Mouse (Mus musculus) kidney, postnatal 0 days (tissue): ENCODE measurements around the gene Cd163. TPM values are rescaled to one million over a fixed set of nuclear protein-coding genes. Genes with fewer than 3 reads are reported as not detected.

Source experiments
- ATAC-seq: fragments of 200-750 bp; cut with Nextera tagmentation; replicated peaks from 2 replicates; pipeline ENCODE4 v1.8.0; 2017; ENCODE audit warnings: low read depth, moderate number of reproducible peaks, moderate TSS enrichment, moderate library complexity; ENCODE audit not compliant: low FRiP score
- DNase-seq: peaks from one replicate; pipeline ENCODE4 v3.0.0-alpha.2; 2016; ENCODE audit warnings: low spot score
- H3K27ac ChIP-seq: fragments of 300-500 bp; sonication (generic); 2 replicates; pipeline ENCODE4 v1.5.1; 2014; ENCODE audit warnings: mild to moderate bottlenecking
- H3K27me3 ChIP-seq: fragments of 300-500 bp; sonication (generic); 2 replicates; pipeline ENCODE4 v1.6.1; 2014; ENCODE audit warnings: low read length, mixed read lengths; ENCODE audit not compliant: insufficient read depth
- H3K36me3 ChIP-seq: fragments of 300-500 bp; sonication (generic); 2 replicates; pipeline ENCODE4 v1.6.1; 2014; ENCODE audit warnings: low read length, mixed read lengths; ENCODE audit not compliant: insufficient read depth
- H3K4me1 ChIP-seq: fragments of 300-500 bp; sonication (generic); replicated peaks from 2 replicates; pipeline ENCODE4 v1.6.1; 2014; ENCODE audit warnings: antibody characterized with exemption, low read length, mixed read lengths; ENCODE audit not compliant: insufficient read depth
- H3K4me2 ChIP-seq: fragments of 300-500 bp; sonication (generic); 2 replicates; pipeline ENCODE4 v1.6.1; 2014; ENCODE audit warnings: mild to moderate bottlenecking, low read length, moderate library complexity, mixed read lengths
- H3K4me3 ChIP-seq: fragments of 300-500 bp; sonication (generic); replicated peaks from 2 replicates; pipeline ENCODE4 v1.5.1; 2014; ENCODE audit warnings: low read depth, low read length
- H3K9ac ChIP-seq: fragments of 300-500 bp; sonication (generic); 2 replicates; pipeline ENCODE4 v1.6.1; 2014; ENCODE audit warnings: low read depth, low read length
- H3K9me3 ChIP-seq: fragments of 300-500 bp; sonication (generic); replicated peaks from 2 replicates; pipeline ENCODE4 v1.6.1; 2016; ENCODE audit warnings: low read length, inconsistent platforms, mixed read lengths
- CTCF ChIP-seq: IDR thresholded peaks from 2 replicates; pipeline ENCODE4 v1.5.1; 2016; ENCODE audit warnings: antibody characterized with exemption, low read depth, mild to moderate bottlenecking, moderate library complexity
- WGBS: fragments of 180-500 bp; shearing (Covaris S2); extraction: QIAGEN DNeasy Blood & Tissue Kit; methylation state at CpG from one replicate; pipeline ENCODE4 v1.1.7; 2014; 5-methylcytosine and 5-hydroxymethylcytosine counted together
- polyA plus RNA-seq: library from polyadenylated mRNA; unstranded; fragments of >200 nt; fragmentation: Nextera tagmentation; extraction: Ambion mirVana; gene quantifications from 2 replicates; pipeline ENCODE4 v1.2.1, GENCODE M21; 2015

Cd163 gene
- polyA plus RNA-seq, 1 experiment from 2014 or later: 0.75 TPM

DNA sequence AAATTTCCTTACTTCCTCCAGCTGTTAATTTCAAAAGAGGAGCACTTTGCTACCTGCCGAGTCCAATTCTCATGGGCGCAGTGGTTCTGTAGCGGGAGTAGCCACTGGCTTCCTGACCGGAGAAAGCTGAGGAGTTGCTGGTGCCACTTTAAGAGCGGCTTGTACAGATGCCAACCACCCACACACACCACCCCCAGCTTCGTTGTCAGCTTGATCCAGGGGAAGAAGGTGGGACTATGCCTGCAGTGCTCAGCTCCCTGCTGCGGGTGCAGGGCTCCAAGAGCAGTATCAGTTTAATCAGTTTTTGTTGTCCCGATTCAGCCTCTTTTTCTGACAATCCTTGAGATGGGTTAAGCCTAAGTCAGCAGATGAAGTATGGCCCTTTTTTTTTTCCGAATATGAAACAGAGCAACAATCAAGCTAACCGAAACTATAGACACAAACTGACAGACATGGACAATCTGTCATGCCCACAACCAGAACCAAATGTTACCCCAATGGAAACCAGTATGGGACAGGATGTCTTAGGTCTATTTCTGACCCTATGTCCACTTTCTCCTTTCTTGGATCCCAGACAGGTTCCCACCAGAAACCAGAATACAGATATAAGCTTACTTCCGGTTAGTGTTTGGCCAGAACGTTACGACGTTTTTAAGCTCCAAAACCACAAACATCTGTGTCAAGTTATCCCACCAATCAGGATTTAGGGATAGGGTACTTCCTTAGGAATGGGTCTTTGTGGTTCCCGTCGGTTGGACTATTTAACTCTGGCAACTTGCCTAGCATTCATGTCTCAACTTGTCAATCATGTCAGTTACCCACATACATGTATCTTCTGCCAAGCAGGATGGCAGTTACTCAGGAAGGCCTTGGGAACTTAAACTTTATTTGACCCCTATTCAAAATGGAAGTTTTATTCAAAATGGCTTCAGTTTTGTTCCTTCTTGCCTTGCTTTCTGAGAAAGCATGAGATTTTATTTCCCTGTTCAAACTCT is 17.3 kb downstream of the Cd163 start:
- H3K27ac ChIP-seq: no peak overlapping the region
- H3K4me3 ChIP-seq: no peak overlapping the region
- no peak overlapping the region for H3K9ac ChIP-seq
- H3K4me1 ChIP-seq: no peaks in the 10 kb centered on the region
- WGBS: 69% methylated on average over 16 of the region's 16 CpGs
- DNase-seq (peak; percentile 30), ATAC-seq (0 out of 2 replicates have a peak, but pooled peaks have one; percentile 36)
- no peaks in the 10 kb centered on the region for H3K36me3 ChIP-seq
- H3K9me3 ChIP-seq: no peaks in the 10 kb centered on the region
- H3K4me2 ChIP-seq: 0 out of 2 replicates have a peak overlapping the region, but pooled peaks have one; percentile 21
- no peaks in the 10 kb centered on the region for H3K27me3 ChIP-seq
- no peak for TF ChIP-seq CTCF

DNA sequence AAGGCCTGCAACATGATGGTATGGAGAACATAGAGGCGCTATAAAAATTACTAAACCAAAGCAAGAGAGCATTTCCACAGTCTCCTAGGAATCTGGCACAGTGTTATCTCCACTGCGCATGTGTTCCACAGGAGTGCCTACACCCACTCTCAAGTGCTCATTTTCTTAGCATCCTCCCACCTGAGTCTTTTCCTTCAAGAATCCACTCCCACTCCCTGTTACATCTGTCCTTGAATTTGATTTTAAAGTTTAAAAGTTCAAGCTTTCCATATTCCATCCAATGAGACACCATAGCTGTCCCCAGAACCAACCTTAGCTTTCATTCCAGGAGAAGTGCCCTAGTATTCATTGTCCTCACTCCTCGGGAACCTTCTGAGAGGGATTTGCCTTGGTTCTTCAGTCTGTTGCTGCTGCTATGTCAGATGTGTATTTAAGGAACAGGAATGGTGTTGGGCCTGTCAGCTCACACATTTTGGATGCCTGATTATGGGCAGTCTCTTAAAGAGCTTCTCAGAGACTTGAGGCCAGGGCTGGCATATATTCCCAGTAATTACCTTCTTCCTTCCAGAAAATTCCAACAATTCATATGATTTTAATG is 24.0 kb downstream of the Cd163 start:
- no peak for DNase-seq
- 79% methylated on average over 3 of the region's 3 CpGs for WGBS
- ATAC-seq: no peak
- Histone ChIP-seq H3K9me3 (no peaks in the 10 kb centered on the region), H3K4me1 (no peaks in the 10 kb centered on the region), H3K36me3 (no peaks in the 10 kb centered on the region), H3K4me2 (no peak overlapping the region), H3K4me3 (no peak overlapping the region), H3K27me3 (no peaks in the 10 kb centered on the region), H3K27ac (no peak overlapping the region), H3K9ac (no peak overlapping the region)
- no peak for TF ChIP-seq CTCF

GRCm38 (mm10) chr6:124329622-124330021 is 25.2 kb downstream of the Cd163 start:
- no peak for ATAC-seq
- H3K9me3 ChIP-seq: no peaks in the 10 kb centered on the region
- no peak for TF ChIP-seq CTCF
- no peaks in the 10 kb centered on the region for H3K27me3 ChIP-seq
- no peaks in the 10 kb centered on the region for H3K4me1 ChIP-seq
- no peak overlapping the region for H3K4me3 ChIP-seq
- no peak for DNase-seq
- 91% methylated on average over 7 of the region's 7 CpGs for WGBS
- no peak overlapping the region for H3K4me2 ChIP-seq
- H3K36me3 ChIP-seq: no peaks in the 10 kb centered on the region
- H3K27ac ChIP-seq: no peak overlapping the region
- H3K9ac ChIP-seq: no peak overlapping the region

DNA sequence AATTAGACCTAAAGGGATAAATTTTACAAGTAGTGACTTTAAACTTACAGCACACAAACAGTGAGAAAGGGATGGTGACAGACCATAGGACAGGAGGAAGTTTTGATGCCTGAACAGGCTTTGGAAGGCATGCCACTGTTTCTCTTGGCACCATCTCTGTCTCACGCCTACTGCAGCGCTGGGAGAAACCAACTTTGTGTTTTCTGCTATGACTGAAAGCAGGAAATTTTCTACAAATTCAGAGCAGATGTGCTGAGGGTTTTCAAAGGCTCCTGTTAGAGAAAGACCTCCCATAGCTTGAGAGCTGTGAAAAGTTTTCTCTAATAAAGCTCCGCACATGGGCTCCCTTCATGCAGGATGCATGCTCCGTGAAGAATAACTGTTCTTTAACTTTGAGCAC is 40.6 kb downstream of the Cd163 start:
- H3K27me3 ChIP-seq: no peaks in the 10 kb centered on the region
- no peak overlapping the region for H3K4me3 ChIP-seq
- DNase-seq: no peak
- no peak overlapping the region for H3K9ac ChIP-seq
- no peak overlapping the region for H3K4me2 ChIP-seq
- no peak overlapping the region for H3K27ac ChIP-seq
- no peaks in the 10 kb centered on the region for H3K36me3 ChIP-seq
- TF ChIP-seq CTCF: no peak
- no peak for ATAC-seq
- WGBS: 84% methylated on average over 4 of the region's 4 CpGs
- no peaks in the 10 kb centered on the region for H3K9me3 ChIP-seq
- no peaks in the 10 kb centered on the region for H3K4me1 ChIP-seq

- WGBS: 82% methylated on average over 6 of the region's 6 CpGs
- Histone ChIP-seq H3K9ac (no peak overlapping the region), H3K27ac (no peak overlapping the region), H3K4me1 (no peaks in the 10 kb centered on the region), H3K9me3 (no peaks in the 10 kb centered on the region), H3K4me3 (no peak overlapping the region), H3K36me3 (no peaks in the 10 kb centered on the region), H3K27me3 (no peaks in the 10 kb centered on the region), H3K4me2 (no peak overlapping the region)
- ATAC-seq: no peak
- TF ChIP-seq CTCF: peak; percentile 30; the same call in 1 of the 2 replicates
- no peak for DNase-seq
Observed at GRCm38 (mm10) chr6:124346613-124347012, 42.2 kb downstream of the Cd163 start.

- H3K4me2 ChIP-seq: no peak overlapping the region
- no peaks in the 10 kb centered on the region for H3K9me3 ChIP-seq
- H3K27me3 ChIP-seq: no peaks in the 10 kb centered on the region
- H3K9ac ChIP-seq: no peak overlapping the region
- WGBS: 80% methylated on average over 2 of the region's 2 CpGs
- TF ChIP-seq CTCF: no peak
- H3K36me3 ChIP-seq: no peaks in the 10 kb centered on the region
- DNase-seq (no peak), ATAC-seq (no peak)
- H3K4me1 ChIP-seq: no peaks in the 10 kb centered on the region
- H3K27ac ChIP-seq: no peak overlapping the region
- H3K4me3 ChIP-seq: no peak overlapping the region
Observed at GRCm38 (mm10) chr6:124353246-124353645, 48.8 kb downstream of the Cd163 start.
